Mouse (Mus musculus) embryonic fibroblast, embryonic 13.5 days (primary cell): ENCODE measurements at regions not wholly inside any gene's neighbourhood (a gene's known extent, or its start where the extent isn't known, plus 50 kb on each side); places are given as distances from the start of the nearest gene placed in this dataset.

Source experiments
- CTCF ChIP-seq: IDR thresholded peaks from 2 replicates; pipeline ENCODE4 v1.5.1; 2011; ENCODE audit warnings: mild to moderate bottlenecking, control low read depth, low read length, moderate library complexity, borderline replicate concordance; ENCODE audit not compliant: insufficient read depth
- POLR2A ChIP-seq: IDR thresholded peaks from 2 replicates; pipeline ENCODE4 v1.6.1; 2011; ENCODE audit warnings: low read depth, mild to moderate bottlenecking, control low read depth, low read length, moderate library complexity

DNA sequence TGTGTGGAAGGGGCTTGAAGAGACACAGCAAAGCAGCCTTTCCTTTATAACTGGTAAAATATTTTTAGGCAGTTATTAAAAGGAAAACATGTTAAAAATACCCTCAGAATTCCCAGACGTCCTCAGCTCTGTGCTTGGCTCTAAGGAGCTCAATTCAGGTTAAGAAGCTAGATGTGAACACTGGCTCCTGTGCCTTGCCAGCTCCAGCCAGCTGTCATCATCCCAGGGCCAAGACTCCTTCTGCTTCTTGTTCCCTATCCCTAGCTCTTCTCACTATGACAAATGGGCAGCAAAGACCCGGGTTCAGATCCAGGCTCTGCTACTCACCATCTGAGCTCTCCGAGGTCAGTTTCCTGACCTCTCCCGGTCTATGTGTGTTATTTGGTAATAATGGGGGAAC, 293.5 kb upstream of the Rtl1 start:
- TF ChIP-seq CTCF: no peak
- TF ChIP-seq POLR2A: no peak
